Mouse (Mus musculus) B cell, adult (primary cell): ENCODE results near the gene Rnft1. TPM values are rescaled to one million over a fixed set of nuclear protein-coding genes. Genes with fewer than 3 reads are reported as not detected.

Source experiments
- total RNA-seq: library from RNA; stranded (reverse); gene quantifications from 4 replicates; pipeline ENCODE4 v1.2.4, GENCODE M21; 2023; ENCODE audit not compliant: inconsistent age

Rnft1 gene
- 52.1 to 55.8 TPM (median 54.3 TPM) in 4 replicates for total RNA-seq

DNA sequence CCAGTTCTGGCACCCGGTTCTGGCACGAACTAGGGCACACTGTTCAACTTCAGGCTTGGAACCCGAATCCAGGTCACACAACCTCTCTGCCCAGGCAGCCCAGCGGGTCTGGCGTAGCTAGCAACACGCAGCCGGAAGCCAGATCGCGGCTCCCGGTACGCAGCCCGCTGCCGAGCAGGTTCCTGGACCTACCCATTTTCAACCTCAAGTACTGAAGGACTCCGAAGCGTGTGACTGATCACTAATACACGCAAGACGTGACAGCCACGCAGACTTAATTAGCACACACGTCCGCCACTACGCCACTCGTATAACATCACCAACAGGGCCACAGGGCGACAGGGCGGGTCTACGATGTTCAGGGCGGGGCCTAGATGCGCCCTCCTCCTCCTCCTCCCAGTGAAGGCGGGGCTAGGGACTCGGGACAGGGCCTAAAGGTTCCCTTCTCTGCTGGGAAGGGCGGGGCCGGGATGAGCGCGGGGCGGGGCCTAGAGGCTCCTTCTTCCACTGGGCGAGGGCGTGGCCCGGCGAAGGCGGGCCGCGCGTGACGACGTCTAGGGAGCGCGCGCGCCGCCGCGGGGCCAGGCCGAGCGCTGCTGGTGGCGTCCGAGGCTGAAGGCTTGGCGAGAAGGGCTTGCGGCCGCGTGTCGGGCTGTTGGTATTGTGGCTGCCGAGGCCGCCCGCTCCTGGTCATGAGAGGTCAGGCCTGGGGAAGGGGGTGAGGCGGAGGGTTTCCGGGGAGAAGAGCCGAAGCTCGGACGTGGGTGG, at the start of gene Rnft1:
Gene Rnft1 (plus strand): TSS at position 557 of the 768 bp plus-strand sequence.

DNA sequence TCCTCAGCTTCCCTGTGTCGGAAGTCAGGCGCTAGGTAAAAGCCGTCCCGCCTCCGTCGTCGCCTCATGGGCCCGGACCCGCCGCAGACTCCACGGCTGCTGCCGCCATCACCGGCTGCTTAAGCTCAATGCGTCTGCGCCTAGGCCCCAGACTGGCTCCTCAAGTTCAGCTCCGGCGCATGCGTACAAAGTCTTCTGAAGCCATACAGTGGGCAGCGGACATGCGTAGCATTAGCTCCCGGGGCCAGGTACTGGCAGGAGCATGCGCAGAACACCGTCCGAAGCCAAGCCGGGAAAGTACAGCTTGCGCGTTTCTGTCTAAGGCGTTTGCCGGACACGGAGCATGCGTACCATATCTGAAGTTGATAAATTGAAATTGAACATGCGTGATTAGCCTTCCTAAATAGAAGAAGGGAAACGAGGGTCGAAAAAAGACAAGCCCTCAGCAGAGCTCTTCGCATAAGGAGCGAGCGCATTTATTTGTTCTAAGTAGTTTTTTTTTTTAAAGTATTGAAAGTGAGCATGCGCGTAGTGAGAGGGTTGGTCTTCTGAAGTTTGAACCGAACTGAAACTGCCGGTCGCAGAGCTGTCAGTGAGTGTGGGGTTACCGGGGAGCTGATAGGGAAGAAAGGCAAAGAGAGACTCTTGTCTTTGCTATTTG, 60.3 kb downstream of the Rnft1 start, which contains the start of the genes Rps6kb1 and Tubd1:
Gene Rps6kb1 (minus strand): TSS at position 167 of the 661 bp plus-strand sequence.
Gene Tubd1 (plus strand): TSS at position 353 of the 661 bp plus-strand sequence.

Other genes with a start within 250 kb of the Rnft1 start
- gene Ints2, start 227.1 kb upstream of the Rnft1 start, total RNA-seq: 20.9 to 29.3 TPM (median 25.4 TPM) in 4 replicates
- 166 to 229 TPM (median 195 TPM) in 4 replicates for gene Med13, start 127.1 kb upstream of the Rnft1 start, total RNA-seq
- gene Rps6kb1, start 60.1 kb downstream of the Rnft1 start, total RNA-seq: 56.3 to 73.5 TPM (median 62.8 TPM) in 4 replicates
- 5.1 to 7.4 TPM (median 6.6 TPM) in 4 replicates for gene Tubd1, start 60.3 kb downstream of the Rnft1 start, total RNA-seq
- 69.6 to 85.4 TPM (median 73.6 TPM) in 4 replicates for gene Vmp1, start 199.2 kb downstream of the Rnft1 start, total RNA-seq
- gene Ptrh2, start 199.3 kb downstream of the Rnft1 start, total RNA-seq: 3.4 to 6.5 TPM (median 5.6 TPM) in 4 replicates